Mouse (Mus musculus) frontal cortex, postnatal 25 days (tissue): Measurements from ENCODE around the gene Bace1.
A peak's percentile ranks its signal among the peaks of the same experiment; 100 is the strongest.
"Not testable (repeated sequence)": the region's sequence is repeated elsewhere in the genome, so short reads cannot be mapped to it uniquely, and the experiment has no call there.

Experiments
- DNase-seq, 2 experiments: peaks; one replicate each; pipeline ENCODE4 v3.0.0; 2022; ENCODE audit warnings: low spot score in 2 of 2

Gene Bace1

GRCm38 (mm10) chr9:45838069-45838433, 329 bp upstream of the Bace1 start:
- DNase-seq = no peak

GRCm38 (mm10) chr9:45839139-45839981, 980 bp downstream of the Bace1 start:
- DNase-seq = no peak

- DNase-seq = no peak
These were observed 1.6 kb downstream of the Bace1 start for GRCm38 (mm10) chr9:45839982-45840300.

GRCm38 (mm10) chr9:45840331-45840730, 2.0 kb downstream of the Bace1 start:
- no peak for DNase-seq

- no peak for DNase-seq
These were observed 3.1 kb downstream of the Bace1 start for GRCm38 (mm10) chr9:45841458-45841857.

GRCm38 (mm10) chr9:45843007-45843406, 4.6 kb downstream of the Bace1 start:
- no peak for DNase-seq

- no peak for DNase-seq
These were observed 5.4 kb downstream of the Bace1 start for GRCm38 (mm10) chr9:45843780-45844179.

GRCm38 (mm10) chr9:45845541-45845940, 7.2 kb downstream of the Bace1 start:
- no peak for DNase-seq

- DNase-seq = not testable (repeated sequence)
These were observed 7.8 kb downstream of the Bace1 start for GRCm38 (mm10) chr9:45846176-45846575.

GRCm38 (mm10) chr9:45846891-45847460, 8.6 kb downstream of the Bace1 start:
- no peak for DNase-seq

- peak in 1 of 2 experiments; percentile 46 for DNase-seq
These were observed 11.4 kb downstream of the Bace1 start for GRCm38 (mm10) chr9:45849528-45850408.

- DNase-seq = no peak
These were observed 12.3 kb downstream of the Bace1 start for GRCm38 (mm10) chr9:45850528-45851155.

GRCm38 (mm10) chr9:45851330-45851729, 12.9 kb downstream of the Bace1 start:
- DNase-seq = no peak

GRCm38 (mm10) chr9:45851776-45852175, 13.4 kb downstream of the Bace1 start:
- no peak for DNase-seq

GRCm38 (mm10) chr9:45853695-45854094, 15.3 kb downstream of the Bace1 start:
- no peak for DNase-seq

- no peak for DNase-seq
These were observed 15.8 kb downstream of the Bace1 start for GRCm38 (mm10) chr9:45854136-45854535.

- DNase-seq = no peak
These were observed 21.0 kb downstream of the Bace1 start for GRCm38 (mm10) chr9:45859364-45859763.

GRCm38 (mm10) chr9:45861813-45862212, 23.4 kb downstream of the Bace1 start:
- no peak for DNase-seq

- DNase-seq = no peak
These were observed 30.8 kb downstream of the Bace1 start for GRCm38 (mm10) chr9:45869181-45869580.

- no peak for DNase-seq
These were observed 31.9 kb downstream of the Bace1 start for GRCm38 (mm10) chr9:45870265-45870664.

- no peak for DNase-seq
These were observed 39.5 kb downstream of the Bace1 start for GRCm38 (mm10) chr9:45877928-45878327.

- DNase-seq = no peak
These were observed 55.3 kb downstream of the Bace1 start for GRCm38 (mm10) chr9:45893681-45894080.
